Comparison of ENCODE assay signal across 9 mouse cellular contexts in genomic region chr7:71603159-71603558, GRCm38 (mm10).
DNase-seq lines count a peak whose midpoint lies in the region; ATAC-seq lines count a peak whose summit lies in the region.
"Had no signal": no experiment of that assay in that cellular context is flagged by ENCODE, and none has a peak within 500 bp of the region (broad histone marks: within the 10 kb centered on the region; RNA-seq: fewer than 3 reads in every experiment).

No protein-coding gene starts in this region.

- H3K9me3 ChIP-seq in heart, embryonic 10.5 days, result no peaks in the 10 kb centered on the region
- H3K9me3 ChIP-seq in hindbrain, embryonic 10.5 days, result no peaks in the 10 kb centered on the region

- 37% methylated on average over 2 of the region's 2 CpGs for WGBS in heart, embryonic 10.5 days
- WGBS in hindbrain, embryonic 10.5 days, result 67% methylated on average over 2 of the region's 2 CpGs

- H3K4me1 ChIP-seq in heart, embryonic 10.5 days, result no peaks in the 10 kb centered on the region
- no peaks in the 10 kb centered on the region for H3K4me1 ChIP-seq in hindbrain, embryonic 10.5 days (replicated peaks)

- H3K36me3 ChIP-seq in heart, embryonic 10.5 days, result no peaks in the 10 kb centered on the region
- no peaks in the 10 kb centered on the region for H3K36me3 ChIP-seq in hindbrain, embryonic 10.5 days

- intact Hi-C loops in heart, postnatal 14 days (cut with DNase I), result no loop called here

- H3K27ac ChIP-seq in heart, embryonic 10.5 days, result no peak overlapping the region
- no peak overlapping the region for H3K27ac ChIP-seq in hindbrain, embryonic 10.5 days

- ATAC-seq in megakaryocyte progenitor cell, adult 5-6 weeks (replicated peaks; ENCODE audit: poor library complexity), result no peak

- no peaks in the 10 kb centered on the region for H3K27me3 ChIP-seq in heart, embryonic 10.5 days (ENCODE audit: insufficient read depth, poor library complexity, severe bottlenecking)
- no peaks in the 10 kb centered on the region for H3K27me3 ChIP-seq in hindbrain, embryonic 10.5 days (ENCODE audit: insufficient read depth, poor library complexity, severe bottlenecking)

- no peak overlapping the region for H3K4me3 ChIP-seq in heart, embryonic 10.5 days
- no peak overlapping the region for H3K4me3 ChIP-seq in hindbrain, embryonic 10.5 days
- H3K4me3 ChIP-seq: erythroblast, embryonic 14.5 days had no signal

- DNase-seq in heart, adult 11 months, result peak; percentile 95
- DNase-seq in heart, embryonic 10.5 days (ENCODE audit: low spot score), result no peak
- DNase-seq in adrenal gland, postnatal 10 days, result peak; percentile 90
- DNase-seq in heart, postnatal 14 days, result peak; percentile 56 to 74
- DNase-seq in lung, postnatal 10 days, result peak; percentile 70
- no peak for DNase-seq in hindbrain, embryonic 10.5 days (ENCODE audit: low spot score)
- no peak for DNase-seq in T-cell, adult 2 months (ENCODE audit: low spot score)

Comparison
In these comparisons a context has a peak if more than half of its experiments do, and no peak if none do; other contexts are left out.
1. DNase-seq: peak in heart, adult 11 months (single experiment), adrenal gland, postnatal 10 days (single experiment), heart, postnatal 14 days (2 of 2) and lung, postnatal 10 days (single experiment); none in heart, embryonic 10.5 days (single experiment), hindbrain, embryonic 10.5 days (single experiment) and T-cell, adult 2 months (single experiment).